Comparison of ENCODE assay signal across 9 mouse cellular contexts in genomic region chr17:80373726-80374096, GRCm38 (mm10). TPM values are rescaled to one million over a fixed set of nuclear protein-coding genes. Genes with fewer than 3 reads are reported as not detected.
DNase-seq lines count a peak whose midpoint lies in the region; ATAC-seq and TF ChIP-seq lines count a peak whose summit lies in the region.
"Had no signal": no experiment of that assay in that cellular context is flagged by ENCODE, and none has a peak within 500 bp of the region (broad histone marks: within the 10 kb centered on the region; RNA-seq: fewer than 3 reads in every experiment).

No protein-coding gene starts in this region.

- peak overlapping the region; percentile 82 for H3K9ac ChIP-seq in embryonic facial prominence, embryonic 14.5 days (ENCODE audit: low read depth, low read length)
- peak overlapping the region; percentile 81 for H3K9ac ChIP-seq in intestine, embryonic 16.5 days (ENCODE audit: low read depth, low read length)
- peak overlapping the region; percentile 72 for H3K9ac ChIP-seq in neural tube, embryonic 12.5 days

- intact Hi-C loops in left cerebral cortex, adult 2 months (cut with DNase I) = loop anchor here (2.0 to 5.0 kb wide), 2 partner anchors 83 to 109 kb away; partner anchors contain the start of genes Dhx57, Morn2 and Sos1

- H3K4me2 ChIP-seq in embryonic facial prominence, embryonic 14.5 days (ENCODE audit: low read depth, low read length) = peak overlapping the region; percentile 89
- H3K4me2 ChIP-seq in intestine, embryonic 16.5 days (ENCODE audit: low read depth, low read length) = peak overlapping the region; percentile 97
- peak overlapping the region; percentile 89 for H3K4me2 ChIP-seq in neural tube, embryonic 12.5 days (replicated peaks)

- no peaks in the 10 kb centered on the region for H3K9me3 ChIP-seq in embryonic facial prominence, embryonic 14.5 days (ENCODE audit: control insufficient read depth, low read length)
- H3K9me3 ChIP-seq in intestine, embryonic 16.5 days (ENCODE audit: control insufficient read depth, low read length) = no peaks in the 10 kb centered on the region
- H3K9me3 ChIP-seq in neural tube, embryonic 12.5 days = no peaks in the 10 kb centered on the region

- no peak for TF ChIP-seq CTCF in left cerebral cortex, adult 2 months (IDR thresholded peaks at IDR 0.05)

- H3K4me1 ChIP-seq in embryonic facial prominence, embryonic 14.5 days (ENCODE audit: control insufficient read depth, insufficient read depth, low read length) = peaks cover 6% of the 10 kb centered on the region; the same call in 1 of the 2 replicates
- no peaks in the 10 kb centered on the region; the same call in 1 of the 2 replicates for H3K4me1 ChIP-seq in intestine, embryonic 16.5 days (ENCODE audit: control insufficient read depth, insufficient read depth, low read length)
- H3K4me1 ChIP-seq in neural tube, embryonic 12.5 days = peaks cover 10% of the 10 kb centered on the region; the same call in 1 of the 2 replicates

- 22% methylated on average over 24 of the region's 29 CpGs for WGBS in embryonic facial prominence, embryonic 14.5 days
- WGBS in intestine, embryonic 16.5 days = 23% methylated on average over 28 of the region's 29 CpGs
- 19% methylated on average over 29 of the region's 29 CpGs for WGBS in neural tube, embryonic 12.5 days

- DNase-seq in left cerebral cortex, adult 2 months (ENCODE audit: extremely low spot score in 1 of 2, low spot score in 2 of 2) = no peak
- no peak for DNase-seq in left cerebral cortex, adult 18-20 months (ENCODE audit: low spot score in 2 of 2)
- DNase-seq in embryonic facial prominence, embryonic 14.5 days (ENCODE audit: low spot score) = no peak
- no peak for DNase-seq in layer of hippocampus, postnatal 25 days (ENCODE audit: extremely low spot score in 1 of 2, low spot score in 1 of 2)
- DNase-seq in spleen, postnatal 14 days (ENCODE audit: low spot score in 2 of 2) = no peak
- no peak for DNase-seq in adrenal gland, postnatal 4 days (ENCODE audit: low spot score in 2 of 2)

- H3K4me3 ChIP-seq in left cerebral cortex, adult 2 months = peak overlapping the region; percentile 57
- H3K4me3 ChIP-seq in embryonic facial prominence, embryonic 14.5 days (ENCODE audit: low read depth, low read length) = peak overlapping the region; percentile 51
- peak overlapping the region; percentile 56 for H3K4me3 ChIP-seq in intestine, embryonic 16.5 days (ENCODE audit: low read length)
- peak overlapping the region; percentile 47 for H3K4me3 ChIP-seq in neural tube, embryonic 12.5 days
- H3K4me3 ChIP-seq: myocyte had no signal

- H3K27ac ChIP-seq in left cerebral cortex, adult 2 months = peak overlapping the region; percentile 55; the same call in 1 of the 2 replicates
- peak overlapping the region; percentile 77; the same call in 1 of the 2 replicates for H3K27ac ChIP-seq in embryonic facial prominence, embryonic 14.5 days (replicated peaks; ENCODE audit: low read depth, low read length)
- H3K27ac ChIP-seq in intestine, embryonic 16.5 days (ENCODE audit: low read length) = no peak overlapping the region
- peak overlapping the region; percentile 37; the same call in 1 of the 2 replicates for H3K27ac ChIP-seq in neural tube, embryonic 12.5 days

- ATAC-seq in embryonic facial prominence, embryonic 14.5 days (ENCODE audit: low read depth) = peak; percentile 80
- peak; percentile 75 for ATAC-seq in intestine, embryonic 16.5 days
- peak; percentile 85 for ATAC-seq in neural tube, embryonic 12.5 days (ENCODE audit: low FRiP score, low read depth)

- no peaks in the 10 kb centered on the region; the same call in 1 of the 2 replicates for H3K27me3 ChIP-seq in embryonic facial prominence, embryonic 14.5 days (replicated peaks; ENCODE audit: control insufficient read depth, insufficient read depth, low read length)
- no peaks in the 10 kb centered on the region; the same call in 1 of the 2 replicates for H3K27me3 ChIP-seq in intestine, embryonic 16.5 days (replicated peaks; ENCODE audit: control insufficient read depth, insufficient read depth, low read length)
- no peaks in the 10 kb centered on the region; the same call in 1 of the 2 replicates for H3K27me3 ChIP-seq in neural tube, embryonic 12.5 days (replicated peaks)

- no peaks in the 10 kb centered on the region for H3K36me3 ChIP-seq in embryonic facial prominence, embryonic 14.5 days (ENCODE audit: control insufficient read depth, insufficient read depth, low read length)
- H3K36me3 ChIP-seq in intestine, embryonic 16.5 days (ENCODE audit: control insufficient read depth, insufficient read depth, low read length) = no peaks in the 10 kb centered on the region
- H3K36me3 ChIP-seq in neural tube, embryonic 12.5 days = no peaks in the 10 kb centered on the region

RNA-seq across cellular contexts. Expression of gene Gm10190, which starts 0.4 kb away (rescaled TPM):
- 1 to 10 TPM; 1.4 to 2.4 TPM for total RNA-seq in left cerebral cortex, adult 2 months (2021)
- total RNA-seq in left cerebral cortex, adult 18-20 months (2021) = not detected
- polyA plus RNA-seq in embryonic facial prominence, embryonic 14.5 days (2014; fragmentation: Nextera tagmentation; extraction: Ambion mirVana) = 0.75 and 1.8 TPM in 2 replicates
- 1.3 TPM in 1 of 2 replicates, not detected in the other for polyA plus RNA-seq in intestine, embryonic 16.5 days (2015; fragmentation: Nextera tagmentation; extraction: Ambion mirVana)
- polyA plus RNA-seq in neural tube, embryonic 12.5 days (2016; fragmentation: Nextera tagmentation; extraction: Ambion mirVana) = 1.2 and 1.4 TPM in 2 replicates
- 1 to 10 TPM; 1.8 to 3.0 TPM for total RNA-seq in layer of hippocampus, postnatal 25 days (2021)
- 1 to 10 TPM; 1.3 to 4.0 TPM for total RNA-seq in adrenal gland, postnatal 4 days (2021)
- polyA plus RNA-seq: myocyte had no signal
